Mouse (Mus musculus): Measurements from ENCODE around the gene Pnmal1. TPM values are rescaled to one million over a fixed set of nuclear protein-coding genes. Genes with fewer than 3 reads are reported as not detected.

Pnmal1 gene
- total and polyA plus RNA-seq, 2 experiments from 2014 or later: 41.2 to 65.2 TPM

GRCm38 (mm10) chr7:16931968-16932627, 27.4 kb upstream of the Pnmal1 start:
- Histone ChIP-seq H3K4me3 (ENCODE audit: low read depth, low read length) (no peak overlapping the region), H3K4me1 (ENCODE audit: insufficient read depth, low read length) (peaks cover 4% of the 10 kb centered on the region; the same call in 1 of the 2 replicates), H3K27me3 (ENCODE audit: insufficient read depth, low read length) (no peaks in the 10 kb centered on the region), H3K9me3 (ENCODE audit: low read length) (no peaks in the 10 kb centered on the region), H3K36me3 (ENCODE audit: insufficient read depth, low read length) (no peaks in the 10 kb centered on the region), H3K27ac (ENCODE audit: low read depth, low read length) (peak overlapping the region; percentile 83), H3K4me2 (ENCODE audit: low read depth, low read length, poor library complexity, severe bottlenecking) (no peak overlapping the region), H3K9ac (replicated peaks; ENCODE audit: low read length, poor library complexity, severe bottlenecking) (no peak overlapping the region)
- TF ChIP-seq CTCF (IDR thresholded peaks at IDR 0.05): peak; percentile 96
- 15% methylated on average over 14 of the region's 14 CpGs for WGBS
- peak; percentile 95 for DNase-seq (ENCODE audit: low spot score)
- ATAC-seq (ENCODE audit: low FRiP score): peak; percentile 65

GRCm38 (mm10) chr7:16932704-16933577, 26.5 kb upstream of the Pnmal1 start:
- Histone ChIP-seq H3K4me1 (ENCODE audit: insufficient read depth, low read length) (peaks cover 4% of the 10 kb centered on the region; the same call in 1 of the 2 replicates), H3K9ac (replicated peaks; ENCODE audit: low read length, poor library complexity, severe bottlenecking) (no peak overlapping the region), H3K27me3 (ENCODE audit: insufficient read depth, low read length) (no peaks in the 10 kb centered on the region), H3K4me2 (ENCODE audit: low read depth, low read length, poor library complexity, severe bottlenecking) (no peak overlapping the region; the same call in 1 of the 2 replicates), H3K27ac (ENCODE audit: low read depth, low read length) (peak overlapping the region; percentile 83), H3K9me3 (ENCODE audit: low read length) (no peaks in the 10 kb centered on the region), H3K36me3 (ENCODE audit: insufficient read depth, low read length) (no peaks in the 10 kb centered on the region), H3K4me3 (ENCODE audit: low read depth, low read length) (no peak overlapping the region)
- peak; percentile 92 for TF ChIP-seq CTCF (IDR thresholded peaks at IDR 0.05)
- WGBS: 24% methylated on average over 14 of the region's 14 CpGs
- peak; percentile 89 for DNase-seq (ENCODE audit: low spot score)
- ATAC-seq (ENCODE audit: low FRiP score): peak; percentile 57; the same call in 1 of the 2 replicates

- H3K27me3 ChIP-seq (ENCODE audit: insufficient read depth, low read length): no peaks in the 10 kb centered on the region
- H3K4me2 ChIP-seq (ENCODE audit: low read depth, low read length, poor library complexity, severe bottlenecking): no peak overlapping the region
- no peaks in the 10 kb centered on the region for H3K9me3 ChIP-seq (ENCODE audit: low read length)
- H3K4me3 ChIP-seq (ENCODE audit: low read depth, low read length): no peak overlapping the region
- no peak overlapping the region for H3K27ac ChIP-seq (ENCODE audit: low read depth, low read length)
- no peak overlapping the region for H3K9ac ChIP-seq (replicated peaks; ENCODE audit: low read length, poor library complexity, severe bottlenecking)
- DNase-seq (ENCODE audit: low spot score) (no peak), ATAC-seq (ENCODE audit: low FRiP score) (no peak)
- H3K36me3 ChIP-seq (ENCODE audit: insufficient read depth, low read length): no peaks in the 10 kb centered on the region
- peaks cover 20% of the 10 kb centered on the region for H3K4me1 ChIP-seq (ENCODE audit: insufficient read depth, low read length)
- TF ChIP-seq CTCF (IDR thresholded peaks at IDR 0.05): peak; percentile 61
- WGBS: 57% methylated on average over 4 of the region's 4 CpGs
These were observed 22.2 kb upstream of the Pnmal1 start for GRCm38 (mm10) chr7:16937312-16937711.

GRCm38 (mm10) chr7:16938117-16938791, 21.2 kb upstream of the Pnmal1 start:
- Histone ChIP-seq H3K4me2 (ENCODE audit: low read depth, low read length, poor library complexity, severe bottlenecking) (peak overlapping the region; percentile 16; the same call in 1 of the 2 replicates), H3K27ac (ENCODE audit: low read depth, low read length) (peak overlapping the region; percentile 76), H3K9ac (replicated peaks; ENCODE audit: low read length, poor library complexity, severe bottlenecking) (no peak overlapping the region), H3K36me3 (ENCODE audit: insufficient read depth, low read length) (no peaks in the 10 kb centered on the region), H3K4me1 (ENCODE audit: insufficient read depth, low read length) (peaks cover 23% of the 10 kb centered on the region), H3K27me3 (ENCODE audit: insufficient read depth, low read length) (no peaks in the 10 kb centered on the region), H3K9me3 (ENCODE audit: low read length) (no peaks in the 10 kb centered on the region), H3K4me3 (ENCODE audit: low read depth, low read length) (no peak overlapping the region)
- TF ChIP-seq CTCF (IDR thresholded peaks at IDR 0.05): no peak
- DNase-seq (ENCODE audit: low spot score) (peak; percentile 93), ATAC-seq (ENCODE audit: low FRiP score) (peak; percentile 80)
- 48% methylated on average over 17 of the region's 17 CpGs for WGBS

- 16% methylated on average over 7 of the region's 7 CpGs for WGBS
- no peak for TF ChIP-seq CTCF (IDR thresholded peaks at IDR 0.05)
- ATAC-seq (ENCODE audit: low FRiP score) (no peak), DNase-seq (ENCODE audit: low spot score) (peak; percentile 36)
- H3K36me3 ChIP-seq (ENCODE audit: insufficient read depth, low read length): no peaks in the 10 kb centered on the region
- no peak overlapping the region for H3K9ac ChIP-seq (replicated peaks; ENCODE audit: low read length, poor library complexity, severe bottlenecking)
- no peaks in the 10 kb centered on the region for H3K9me3 ChIP-seq (ENCODE audit: low read length)
- no peaks in the 10 kb centered on the region for H3K27me3 ChIP-seq (ENCODE audit: insufficient read depth, low read length)
- peaks cover 30% of the 10 kb centered on the region for H3K4me1 ChIP-seq (ENCODE audit: insufficient read depth, low read length)
- peak overlapping the region; percentile 65 for H3K27ac ChIP-seq (ENCODE audit: low read depth, low read length)
- no peak overlapping the region for H3K4me3 ChIP-seq (ENCODE audit: low read depth, low read length)
- no peak overlapping the region for H3K4me2 ChIP-seq (ENCODE audit: low read depth, low read length, poor library complexity, severe bottlenecking)
These were observed 19.2 kb upstream of the Pnmal1 start for GRCm38 (mm10) chr7:16940292-16940691.
